Mouse (Mus musculus) embryonic facial prominence, embryonic 14.5 days (tissue): Measurements from ENCODE around the gene Zc3h12b. TPM values are rescaled to one million over a fixed set of nuclear protein-coding genes. Genes with fewer than 3 reads are reported as not detected.

Experiments
- ATAC-seq: fragments of 200-750 bp; cut with Nextera tagmentation; 2 replicates; pipeline ENCODE4 v1.8.0; 2017; ENCODE audit warnings: low read depth, moderate number of reproducible peaks, moderate TSS enrichment
- DNase-seq: peaks from one replicate; pipeline ENCODE4 v3.0.0-alpha.2; 2015; ENCODE audit warnings: low spot score
- H3K27ac ChIP-seq: fragments of 300-500 bp; sonication (generic); replicated peaks from 2 replicates; pipeline ENCODE4 v1.5.1; 2014; ENCODE audit warnings: low read depth, mild to moderate bottlenecking, low read length, moderate library complexity
- H3K27me3 ChIP-seq: fragments of 300-500 bp; sonication (generic); replicated peaks from 2 replicates; pipeline ENCODE4 v1.6.1; 2014; ENCODE audit warnings: low read length; ENCODE audit not compliant: control insufficient read depth, insufficient read depth
- H3K36me3 ChIP-seq: fragments of 300-500 bp; sonication (generic); 2 replicates; pipeline ENCODE4 v1.6.1; 2014; ENCODE audit warnings: low read length, mixed read lengths; ENCODE audit not compliant: control insufficient read depth, insufficient read depth
- H3K4me1 ChIP-seq: fragments of 300-500 bp; sonication (generic); 2 replicates; pipeline ENCODE4 v1.6.1; 2014; ENCODE audit warnings: antibody characterized with exemption, low read length; ENCODE audit not compliant: control insufficient read depth, insufficient read depth
- H3K4me2 ChIP-seq: fragments of 300-500 bp; sonication (generic); 2 replicates; pipeline ENCODE4 v1.6.1; 2014; ENCODE audit warnings: low read depth, mild to moderate bottlenecking, low read length, moderate library complexity, mixed read lengths
- H3K4me3 ChIP-seq: fragments of 300-500 bp; sonication (generic); 2 replicates; pipeline ENCODE4 v1.5.1; 2014; ENCODE audit warnings: low read depth, mild to moderate bottlenecking, low read length
- H3K9ac ChIP-seq: fragments of 300-500 bp; sonication (generic); 2 replicates; pipeline ENCODE4 v1.6.1; 2014; ENCODE audit warnings: low read depth, mild to moderate bottlenecking, low read length, moderate library complexity, mixed read lengths
- H3K9me3 ChIP-seq: fragments of 300-500 bp; sonication (generic); 2 replicates; pipeline ENCODE4 v1.6.1; 2016; ENCODE audit warnings: low read length; ENCODE audit not compliant: control insufficient read depth
- WGBS: fragments of 180-500 bp; shearing (Covaris S2); extraction: QIAGEN DNeasy Blood & Tissue Kit; methylation state at CpG from one replicate; pipeline ENCODE4 v1.1.7; 2014; 5-methylcytosine and 5-hydroxymethylcytosine counted together
- polyA plus RNA-seq: library from polyadenylated mRNA; unstranded; fragments of >200 nt; fragmentation: Nextera tagmentation; extraction: Ambion mirVana; gene quantifications from 2 replicates; pipeline ENCODE4 v1.2.1, GENCODE M21; 2014

Zc3h12b gene
- 3.0 and 3.7 TPM in 2 replicates for polyA plus RNA-seq

- peak; percentile 99 for ATAC-seq
- Histone ChIP-seq H3K27ac (peak within 1 kb of the TSS; percentile 68), H3K4me2 (peak within 1 kb of the TSS; percentile 54), H3K9ac (peak within 1 kb of the TSS; percentile 58), H3K4me3 (peak within 1 kb of the TSS; percentile 50), H3K27me3 (no peaks in the 10 kb centered on the region), H3K4me1 (no peaks in the 10 kb centered on the region), H3K9me3 (no peaks in the 10 kb centered on the region), H3K36me3 (no peaks in the 10 kb centered on the region)
- 16% methylated on average over 35 of the region's 46 CpGs for WGBS
- DNase-seq = peak; percentile 88
Measured at GRCm38 (mm10) chrX:95711227-95712111, at the start of gene Zc3h12b. Gene Zc3h12b (plus strand): TSS chrX:95711678.

GRCm38 (mm10) chrX:95682206-95682605 lies 29.3 kb upstream of the Zc3h12b start:
- DNase-seq (no peak), ATAC-seq (no peak)
- Histone ChIP-seq H3K9ac (no peak overlapping the region), H3K27me3 (no peaks in the 10 kb centered on the region), H3K4me2 (no peak overlapping the region), H3K36me3 (no peaks in the 10 kb centered on the region), H3K27ac (no peak overlapping the region), H3K4me3 (no peak overlapping the region), H3K9me3 (no peaks in the 10 kb centered on the region), H3K4me1 (no peaks in the 10 kb centered on the region)
- 87% methylated on average over 1 of the region's 1 CpGs for WGBS

GRCm38 (mm10) chrX:95687119-95687518 lies 24.4 kb upstream of the Zc3h12b start:
- ATAC-seq (no peak), DNase-seq (peak; percentile 0)
- H3K36me3 ChIP-seq = no peaks in the 10 kb centered on the region
- H3K9ac ChIP-seq = no peak overlapping the region
- H3K9me3 ChIP-seq = no peaks in the 10 kb centered on the region
- WGBS = 63% methylated on average over 1 of the region's 1 CpGs
- no peaks in the 10 kb centered on the region for H3K4me1 ChIP-seq
- H3K27ac ChIP-seq = no peak overlapping the region
- H3K27me3 ChIP-seq = no peaks in the 10 kb centered on the region
- H3K4me3 ChIP-seq = no peak overlapping the region
- H3K4me2 ChIP-seq = no peak overlapping the region

- H3K9ac ChIP-seq = no peak overlapping the region
- H3K4me1 ChIP-seq = no peaks in the 10 kb centered on the region
- DNase-seq = no peak
- H3K4me2 ChIP-seq = no peak overlapping the region
- no peak overlapping the region for H3K27ac ChIP-seq
- no peaks in the 10 kb centered on the region for H3K9me3 ChIP-seq
- H3K27me3 ChIP-seq = no peaks in the 10 kb centered on the region
- ATAC-seq = no peak
- WGBS = 44% methylated on average over 2 of the region's 2 CpGs
- H3K4me3 ChIP-seq = no peak overlapping the region
- H3K36me3 ChIP-seq = no peaks in the 10 kb centered on the region
Measured at GRCm38 (mm10) chrX:95738253-95738652, 26.8 kb downstream of the Zc3h12b start.

- ATAC-seq (no peak), DNase-seq (no peak)
- no peak overlapping the region for H3K4me2 ChIP-seq
- no peaks in the 10 kb centered on the region for H3K27me3 ChIP-seq
- H3K9me3 ChIP-seq = no peaks in the 10 kb centered on the region
- 81% methylated on average over 3 of the region's 3 CpGs for WGBS
- no peak overlapping the region for H3K9ac ChIP-seq
- no peak overlapping the region for H3K27ac ChIP-seq
- H3K4me1 ChIP-seq = no peaks in the 10 kb centered on the region
- H3K4me3 ChIP-seq = no peak overlapping the region
- no peaks in the 10 kb centered on the region for H3K36me3 ChIP-seq
Measured at GRCm38 (mm10) chrX:95795881-95796280, 84.4 kb downstream of the Zc3h12b start.

- DNase-seq (no peak), ATAC-seq (no peak)
- 71% methylated on average over 1 of the region's 1 CpGs for WGBS
- Histone ChIP-seq H3K27ac (no peak overlapping the region), H3K27me3 (no peaks in the 10 kb centered on the region), H3K4me2 (no peak overlapping the region), H3K9me3 (no peaks in the 10 kb centered on the region), H3K36me3 (no peaks in the 10 kb centered on the region), H3K4me3 (no peak overlapping the region), H3K9ac (no peak overlapping the region), H3K4me1 (no peaks in the 10 kb centered on the region)
Measured at GRCm38 (mm10) chrX:95801790-95802189, 90.3 kb downstream of the Zc3h12b start.

- Histone ChIP-seq H3K9ac (no peak overlapping the region), H3K27ac (no peak overlapping the region), H3K4me3 (no peak overlapping the region), H3K9me3 (no peaks in the 10 kb centered on the region), H3K4me1 (no peaks in the 10 kb centered on the region), H3K4me2 (no peak overlapping the region), H3K36me3 (no peaks in the 10 kb centered on the region), H3K27me3 (no peaks in the 10 kb centered on the region)
- 82% methylated on average over 5 of the region's 14 CpGs for WGBS
- DNase-seq = no peak
- ATAC-seq = no peak
Measured at GRCm38 (mm10) chrX:95852806-95853205, 141.3 kb downstream of the Zc3h12b start.

GRCm38 (mm10) chrX:95881111-95881510 lies 169.6 kb downstream of the Zc3h12b start:
- H3K9me3 ChIP-seq = no peaks in the 10 kb centered on the region
- ATAC-seq (no peak), DNase-seq (no peak)
- no peak overlapping the region for H3K4me3 ChIP-seq
- H3K9ac ChIP-seq = no peak overlapping the region
- H3K36me3 ChIP-seq = no peaks in the 10 kb centered on the region
- H3K27ac ChIP-seq = no peak overlapping the region
- H3K4me1 ChIP-seq = no peaks in the 10 kb centered on the region
- H3K4me2 ChIP-seq = no peak overlapping the region
- H3K27me3 ChIP-seq = no peaks in the 10 kb centered on the region

- no peaks in the 10 kb centered on the region for H3K4me1 ChIP-seq
- no peak overlapping the region for H3K4me2 ChIP-seq
- H3K9me3 ChIP-seq = no peaks in the 10 kb centered on the region
- H3K9ac ChIP-seq = no peak overlapping the region
- no peaks in the 10 kb centered on the region for H3K27me3 ChIP-seq
- no peak overlapping the region for H3K27ac ChIP-seq
- H3K4me3 ChIP-seq = no peak overlapping the region
- 89% methylated on average over 3 of the region's 3 CpGs for WGBS
- DNase-seq = no peak
- no peak for ATAC-seq
- no peaks in the 10 kb centered on the region for H3K36me3 ChIP-seq
Measured at GRCm38 (mm10) chrX:95902716-95903115, 191.2 kb downstream of the Zc3h12b start.
